Mouse (Mus musculus) MN1 (cell line): ENCODE measurements around the gene Mthfd1l.
"Not testable (repeated sequence)": the region's sequence is repeated elsewhere in the genome, so short reads cannot be mapped to it uniquely, and the experiment has no call there.

ENCODE experiments used
- DNase-seq: peaks from one replicate; pipeline ENCODE4 v3.0.0-alpha.2; 2016; ENCODE audit warnings: low spot score

Gene Mthfd1l

DNA sequence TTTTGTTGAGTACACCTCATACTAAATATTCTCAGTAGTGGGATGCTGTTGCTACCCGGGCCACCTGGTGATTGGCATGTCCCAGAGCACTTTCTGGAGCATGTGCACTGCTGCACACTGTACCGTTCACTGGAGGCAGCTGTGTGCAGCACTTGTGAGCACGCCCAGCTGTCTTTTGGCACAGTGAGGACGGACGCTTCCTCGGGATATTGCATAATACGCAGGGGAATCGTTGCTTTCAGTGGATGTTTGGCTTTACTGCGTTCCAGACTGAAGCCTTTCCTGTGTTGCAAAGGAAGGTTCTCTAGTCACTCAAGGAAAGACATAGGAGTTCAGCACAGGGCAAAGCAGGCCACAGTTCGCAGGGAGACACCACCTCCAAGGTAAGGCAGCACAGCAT, 147.8 kb downstream of the Mthfd1l start:
- no peak for DNase-seq

DNA sequence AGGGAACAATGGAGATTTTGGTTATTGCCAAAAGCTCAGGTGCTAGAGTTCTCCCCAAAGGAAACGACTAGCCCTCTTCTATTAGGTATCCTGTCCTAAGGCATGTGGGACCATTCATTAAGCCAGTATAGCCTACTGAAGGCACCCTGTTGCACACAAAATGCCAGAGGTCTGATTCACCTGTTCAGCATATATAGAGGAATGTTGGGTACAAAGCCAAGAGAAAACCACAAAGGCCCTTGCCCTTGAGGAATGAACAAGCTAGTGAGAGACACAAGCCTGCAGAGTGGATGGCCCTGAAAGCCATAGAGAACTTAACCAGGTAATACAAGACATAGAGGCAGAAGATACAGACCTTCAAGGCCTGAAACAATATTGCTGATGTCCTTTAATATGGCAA, 148.3 kb downstream of the Mthfd1l start:
- no peak for DNase-seq

DNA sequence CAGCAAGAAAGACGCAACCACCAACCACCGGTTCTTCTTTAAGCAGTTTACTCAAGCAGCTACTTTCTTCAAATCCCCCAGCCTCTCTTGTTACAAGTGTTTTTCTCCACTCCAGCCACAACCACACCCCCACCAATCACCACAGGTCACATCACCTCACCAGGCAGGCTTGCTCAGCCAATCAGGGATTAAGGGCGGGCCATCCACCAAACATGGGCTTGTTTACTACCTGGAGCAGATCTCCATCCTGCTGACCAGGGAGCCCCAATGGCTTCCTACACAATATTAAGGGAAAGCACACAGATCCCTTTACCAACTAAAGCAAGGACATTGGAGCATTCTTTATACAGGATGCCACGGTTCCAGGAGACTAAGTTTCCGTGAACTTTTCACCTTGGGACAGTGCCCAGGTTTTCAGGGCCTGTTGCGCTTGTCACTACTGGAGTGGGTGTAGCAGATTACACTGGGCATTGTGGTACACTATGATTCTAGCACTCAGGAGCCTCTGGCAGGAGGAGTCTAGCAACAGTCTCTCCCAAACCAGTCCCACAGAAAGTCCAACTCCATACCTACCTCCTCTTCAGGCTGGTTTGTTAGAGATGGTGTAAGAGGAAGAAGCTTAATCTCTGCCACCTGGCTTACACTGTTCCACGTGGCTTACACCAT, 150.5 kb downstream of the Mthfd1l start:
- DNase-seq = not testable (repeated sequence)

DNA sequence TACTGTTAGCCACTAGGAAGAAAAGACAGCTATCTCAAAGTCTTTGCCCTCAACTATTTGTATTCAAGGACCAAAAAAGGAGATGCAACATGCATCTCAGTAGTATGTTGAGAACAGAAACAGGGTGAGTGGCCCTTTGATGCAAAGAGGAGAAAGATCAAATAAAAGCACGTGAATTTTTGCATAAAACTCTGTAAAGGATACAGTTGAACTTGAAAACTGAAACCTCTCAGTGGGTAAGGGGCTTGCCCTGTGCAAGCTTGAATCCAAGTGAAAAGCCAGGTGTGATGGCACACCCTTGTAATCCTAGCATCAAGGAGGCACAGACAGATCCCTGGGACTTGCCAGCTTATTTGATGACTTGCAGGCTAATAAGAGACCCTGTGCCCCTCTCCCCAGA, 151.2 kb downstream of the Mthfd1l start:
- DNase-seq = no peak

DNA sequence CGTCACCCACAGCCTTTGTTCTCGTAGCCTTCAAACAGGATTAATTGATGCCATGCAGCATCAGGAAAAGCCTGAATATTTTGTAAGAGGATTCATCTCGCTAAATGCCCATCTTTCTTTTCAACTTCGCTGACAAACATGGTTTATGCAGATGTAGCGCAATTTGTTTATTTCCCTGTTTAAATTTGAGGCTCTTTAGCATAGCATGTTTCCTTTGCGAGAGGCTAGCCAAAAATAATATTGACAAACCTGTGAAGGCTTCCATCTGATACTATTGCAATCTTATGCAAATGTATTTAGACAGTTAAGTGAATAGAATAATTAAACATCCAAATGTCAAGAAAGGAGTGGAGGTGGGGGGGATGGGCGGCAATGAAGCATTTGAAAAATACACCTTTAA, 152.3 kb downstream of the Mthfd1l start:
- no peak for DNase-seq

DNA sequence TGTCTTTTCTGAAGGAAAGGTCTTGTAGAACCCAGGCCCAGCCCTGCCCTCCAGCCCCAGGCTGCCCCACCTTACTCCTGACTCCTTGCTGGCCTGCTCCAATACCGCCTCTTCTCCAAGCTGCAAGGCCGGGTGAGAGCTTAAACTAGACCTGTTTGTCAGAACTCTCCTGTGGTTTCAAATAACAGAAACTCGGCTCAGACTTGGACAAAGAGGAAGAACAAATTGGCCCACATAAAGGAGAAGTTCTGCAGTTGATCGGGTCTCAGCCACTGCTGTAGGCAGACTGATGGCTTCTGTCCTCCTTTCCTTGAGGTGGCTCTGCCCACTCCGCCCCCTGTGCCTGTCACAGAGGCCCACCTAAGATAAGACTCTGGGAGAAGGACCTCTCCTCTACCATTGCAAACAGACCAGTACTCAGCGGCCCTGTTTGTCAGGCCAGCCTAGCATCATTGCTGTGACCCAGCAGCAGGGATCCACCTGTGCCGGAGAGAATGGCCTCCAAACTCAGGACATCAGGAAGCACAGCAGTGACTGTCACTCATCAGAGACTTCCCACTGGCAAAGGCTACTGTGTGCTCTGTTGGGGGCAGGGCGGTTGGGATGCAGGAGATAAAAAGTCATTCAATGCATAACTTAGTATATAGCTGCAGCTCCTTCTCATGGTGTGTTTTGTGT, 153.6 kb downstream of the Mthfd1l start:
- DNase-seq = no peak

DNA sequence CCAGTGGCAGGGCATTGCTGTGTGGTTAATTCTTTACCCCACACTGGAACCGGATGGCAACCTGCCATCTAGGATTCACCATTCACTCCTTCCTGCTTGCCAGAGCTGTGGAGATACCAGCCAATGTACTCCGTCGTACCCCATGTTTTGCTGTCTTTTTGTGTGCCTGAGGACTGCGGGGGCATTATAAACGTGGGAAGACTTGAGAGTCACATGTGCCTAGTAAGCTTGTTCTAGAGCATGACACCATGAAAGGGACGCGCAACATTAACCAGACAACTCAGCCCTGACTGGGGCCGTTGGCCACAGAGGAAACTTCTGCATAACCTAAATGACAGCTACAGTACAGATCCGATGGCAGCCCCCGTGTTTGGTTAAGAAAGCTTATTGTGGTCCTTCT, 155.5 kb downstream of the Mthfd1l start:
- DNase-seq = no peak

DNA sequence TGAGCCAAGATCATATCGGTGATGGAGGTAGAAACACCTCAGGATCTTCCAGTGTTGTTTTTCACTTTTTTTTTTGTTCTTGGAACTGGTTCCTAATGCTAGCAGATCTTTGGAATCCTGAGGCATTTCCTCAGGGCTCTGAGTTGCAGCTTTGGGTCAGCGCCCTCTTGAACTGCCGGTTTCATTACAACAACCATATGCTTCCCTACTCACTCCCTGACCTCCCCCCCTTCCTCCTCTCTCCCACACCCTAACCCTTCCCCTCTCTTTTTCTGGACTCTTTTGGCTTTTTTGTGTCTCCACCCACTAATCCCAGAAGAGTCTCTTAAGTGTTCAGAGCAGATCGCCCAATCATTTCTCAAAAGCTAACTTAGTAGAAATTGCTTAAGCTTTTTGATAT, 156.0 kb downstream of the Mthfd1l start:
- no peak for DNase-seq

DNA sequence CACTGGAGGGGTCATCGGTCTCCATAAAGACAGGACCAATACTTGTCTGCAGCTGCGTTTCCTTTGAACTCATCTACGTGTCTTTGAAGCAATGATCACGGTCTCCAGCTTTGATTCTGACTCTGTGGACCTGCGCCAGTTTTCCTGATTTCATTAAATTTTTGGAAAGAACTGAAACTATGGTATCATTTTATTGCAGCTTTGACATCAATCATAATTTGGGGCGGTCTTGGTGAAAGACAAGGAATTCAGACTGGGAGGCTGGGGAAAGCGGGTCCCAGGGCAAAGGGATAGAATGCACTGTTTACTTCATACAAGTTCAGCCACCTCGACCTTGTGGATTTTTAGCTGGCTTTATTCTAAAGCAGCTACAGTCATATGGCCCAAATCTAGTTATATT, 156.5 kb downstream of the Mthfd1l start:
- DNase-seq = no peak

DNA sequence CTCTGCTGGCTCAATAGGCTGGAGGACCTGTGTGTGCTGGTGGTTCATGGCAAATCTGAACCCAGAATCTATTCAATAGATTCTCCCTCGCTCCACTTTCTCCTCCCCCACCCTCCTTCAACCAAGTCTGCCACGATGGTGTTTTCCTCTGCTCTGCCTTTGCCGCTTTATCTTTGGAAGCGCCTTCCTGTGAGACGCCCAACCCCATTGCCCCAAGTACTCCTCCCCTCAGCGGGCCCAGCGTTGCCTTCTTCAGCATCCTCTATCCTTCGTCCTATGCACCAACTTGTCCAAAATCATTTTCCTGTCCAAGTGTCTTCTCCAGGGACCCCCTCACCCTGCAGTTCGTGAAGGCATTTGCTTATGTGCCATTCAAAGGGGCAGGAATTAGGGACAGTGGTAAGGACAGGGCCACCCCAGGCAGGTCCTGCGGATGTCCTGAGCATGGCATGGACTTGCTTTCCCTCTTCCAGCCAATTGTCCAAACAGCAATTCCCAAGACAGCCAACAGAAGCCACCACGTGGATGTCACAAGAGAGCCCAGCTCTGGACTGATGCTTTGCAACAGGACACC, 157.2 kb downstream of the Mthfd1l start:
- no peak for DNase-seq

DNA sequence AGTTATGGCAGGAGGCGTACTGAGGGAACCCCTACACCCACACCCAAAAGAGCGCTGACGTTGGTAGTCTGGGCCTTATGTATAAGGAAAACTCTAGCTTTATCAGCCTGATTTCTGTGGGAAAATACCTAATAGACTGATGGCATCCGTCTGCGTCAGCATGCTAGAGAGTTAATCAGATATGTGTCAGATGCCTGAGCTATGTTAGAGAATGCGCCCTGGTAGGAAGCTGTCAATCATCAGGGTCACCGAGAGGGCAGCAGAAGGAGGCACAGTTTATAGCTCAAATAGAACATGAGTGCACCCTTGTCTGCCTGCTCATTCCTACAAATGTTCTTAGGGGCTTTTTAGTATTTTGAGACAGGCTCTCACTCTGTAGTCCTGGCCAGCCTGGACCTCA, 159.8 kb downstream of the Mthfd1l start:
- no peak for DNase-seq

DNA sequence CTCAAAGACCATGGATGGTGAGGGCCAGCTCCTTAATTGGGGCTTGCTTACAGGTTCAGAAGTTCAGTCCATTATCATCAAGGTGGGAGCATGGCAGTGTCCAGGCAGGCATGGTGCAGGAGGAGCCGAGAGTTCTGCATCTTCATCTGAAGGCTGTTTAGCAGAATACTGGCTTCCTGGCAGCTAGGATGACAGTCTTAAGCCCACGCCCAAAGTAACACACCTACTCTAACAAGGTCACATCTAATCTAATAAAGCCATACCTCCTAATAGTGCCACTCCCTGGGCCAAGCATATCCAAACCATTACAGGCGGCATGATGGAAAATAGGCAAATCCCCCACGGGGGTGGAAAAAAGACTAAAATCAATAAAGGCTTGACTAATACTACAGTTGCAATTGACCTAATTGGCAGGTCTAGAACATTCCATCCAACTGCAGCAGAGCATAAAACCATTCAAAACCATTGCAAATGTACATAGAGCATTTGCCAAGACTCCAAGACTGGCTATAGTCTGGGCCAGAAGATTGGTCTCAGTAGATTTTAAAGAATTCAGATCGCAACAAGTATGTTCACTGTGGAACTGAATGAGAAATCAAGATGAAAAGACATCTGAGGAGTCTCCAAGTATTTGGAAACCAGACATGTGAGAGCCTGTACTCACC, 162.3 kb downstream of the Mthfd1l start:
- DNase-seq = no peak

DNA sequence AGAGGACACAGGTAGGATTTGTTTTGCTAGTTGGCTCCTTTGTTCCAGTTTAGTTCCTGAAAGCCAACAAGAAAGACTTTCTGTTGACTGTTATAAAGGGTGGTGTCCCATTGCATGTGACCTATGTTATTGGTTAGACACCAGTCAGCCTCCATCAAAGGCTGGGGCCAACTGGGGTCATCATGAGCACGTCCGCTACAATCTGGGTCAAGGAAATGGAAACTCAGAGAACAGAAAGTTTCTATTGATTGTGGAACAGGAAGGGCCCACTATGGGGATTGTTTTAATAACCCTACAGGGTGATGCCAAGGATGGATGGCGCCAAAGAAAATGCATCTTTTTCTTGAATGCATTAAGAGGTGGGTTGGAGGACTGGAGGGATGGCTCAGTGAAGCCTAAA, 166.6 kb downstream of the Mthfd1l start:
- no peak for DNase-seq

DNA sequence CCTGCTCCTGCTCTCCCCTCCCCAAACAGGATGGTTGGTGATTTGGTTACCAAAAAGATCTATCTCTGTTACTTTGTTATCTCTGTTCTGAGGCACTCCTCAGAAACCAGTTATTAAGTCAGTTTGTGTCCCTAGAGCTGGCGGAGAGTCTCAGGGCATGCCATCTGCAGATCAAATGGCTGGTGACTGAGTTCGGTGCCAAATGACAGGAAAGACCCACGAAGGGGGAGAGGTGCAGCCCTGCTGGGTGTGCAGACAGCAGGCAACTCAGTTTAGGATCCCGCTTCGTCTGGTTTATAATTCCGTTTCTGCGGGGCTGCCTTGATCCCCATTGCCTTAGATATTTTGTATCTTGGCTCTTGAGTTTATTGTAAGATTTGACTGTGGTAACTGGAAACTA, 168.8 kb downstream of the Mthfd1l start:
- no peak for DNase-seq

DNA sequence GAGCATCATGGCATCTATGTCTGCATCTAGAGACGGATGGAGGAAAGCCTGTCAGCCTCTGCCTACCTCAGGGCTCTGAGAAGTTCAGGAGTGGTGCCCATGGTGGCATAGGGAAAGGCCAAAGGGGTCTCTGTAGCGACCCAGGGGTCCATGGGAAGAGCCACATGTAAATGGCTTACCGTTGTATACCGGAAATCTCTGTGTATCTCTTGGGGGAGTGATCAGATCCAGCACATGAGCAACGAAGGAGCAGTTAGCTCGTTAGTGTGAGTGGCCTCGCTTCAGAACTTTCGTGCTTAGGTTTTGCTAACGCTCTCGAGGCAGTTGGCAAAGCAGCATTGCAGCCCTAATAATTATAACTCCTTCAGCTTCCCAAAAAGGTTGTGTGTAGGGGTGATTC, 169.9 kb downstream of the Mthfd1l start:
- no peak for DNase-seq

DNA sequence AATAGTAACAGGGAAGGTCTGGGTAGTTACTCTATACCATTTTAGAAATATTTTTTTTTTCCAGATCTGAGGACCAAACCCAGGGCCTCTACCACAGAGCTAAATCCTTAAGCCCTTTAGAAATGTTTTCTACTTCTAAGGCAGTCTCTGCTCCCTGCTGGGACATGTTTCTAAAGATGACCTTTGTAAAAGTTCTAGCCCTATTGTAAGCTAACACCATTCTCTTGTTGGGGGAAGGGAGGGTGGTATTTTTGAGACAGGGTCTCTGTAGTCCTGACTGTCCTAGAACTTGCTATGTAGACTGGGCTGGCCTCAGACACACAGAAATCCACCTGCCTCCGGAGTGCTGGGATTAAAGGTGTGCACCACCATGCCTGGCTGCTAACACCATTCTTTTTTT, 170.5 kb downstream of the Mthfd1l start:
- DNase-seq = no peak

DNA sequence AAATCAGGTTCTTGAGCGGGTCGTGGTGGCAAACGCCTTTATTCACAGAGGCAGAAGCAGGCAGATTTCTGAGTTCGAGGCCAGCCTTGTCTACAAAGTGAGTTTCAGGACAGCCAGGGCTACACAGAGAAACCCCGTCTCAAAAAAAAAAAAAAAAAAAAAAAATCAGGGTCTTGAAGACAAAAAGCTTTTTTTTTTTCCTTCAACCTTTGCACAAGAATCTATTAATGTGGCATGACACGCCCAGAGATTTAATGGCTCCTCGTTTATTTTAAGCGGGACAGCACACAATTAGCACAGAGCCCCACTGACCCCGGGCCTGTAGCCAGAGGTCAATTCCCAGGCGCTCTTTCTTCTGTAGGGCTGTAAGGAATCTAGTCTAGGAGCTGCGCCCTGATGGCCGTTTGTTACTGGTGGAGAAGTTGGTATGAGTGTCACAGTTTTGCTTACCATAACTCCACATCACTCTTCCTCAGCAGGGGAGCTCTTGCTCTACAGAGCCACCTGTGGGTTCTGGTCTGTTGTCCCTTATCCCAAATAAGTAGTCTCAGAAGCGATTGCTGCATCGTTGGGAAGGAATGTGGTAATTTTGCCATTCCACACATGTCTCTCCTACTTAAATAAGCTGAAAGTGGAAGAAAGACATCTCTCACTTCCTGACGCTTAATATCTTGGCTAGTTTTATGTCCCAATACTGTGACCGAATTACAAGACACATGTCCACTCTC, 172.3 kb downstream of the Mthfd1l start:
- no peak for DNase-seq

DNA sequence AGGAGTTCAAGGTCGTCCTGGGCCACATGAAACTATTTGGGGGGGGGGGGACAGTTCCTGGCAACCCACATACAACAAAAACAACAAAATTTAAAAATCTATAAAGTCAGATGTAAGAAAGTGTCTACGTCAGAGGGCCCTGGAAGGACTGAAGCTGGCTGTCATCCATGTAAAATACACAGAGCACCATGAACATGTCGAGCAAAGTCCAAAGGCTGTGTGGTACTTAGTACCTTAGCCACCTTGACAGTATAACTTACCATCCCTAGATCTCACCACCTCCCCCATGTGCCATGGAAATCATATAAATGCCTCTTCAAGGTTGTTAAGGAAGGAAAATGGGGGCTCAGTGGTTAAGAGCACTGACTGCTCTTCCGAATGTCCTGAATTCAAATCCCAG, 174.0 kb downstream of the Mthfd1l start:
- DNase-seq = no peak

DNA sequence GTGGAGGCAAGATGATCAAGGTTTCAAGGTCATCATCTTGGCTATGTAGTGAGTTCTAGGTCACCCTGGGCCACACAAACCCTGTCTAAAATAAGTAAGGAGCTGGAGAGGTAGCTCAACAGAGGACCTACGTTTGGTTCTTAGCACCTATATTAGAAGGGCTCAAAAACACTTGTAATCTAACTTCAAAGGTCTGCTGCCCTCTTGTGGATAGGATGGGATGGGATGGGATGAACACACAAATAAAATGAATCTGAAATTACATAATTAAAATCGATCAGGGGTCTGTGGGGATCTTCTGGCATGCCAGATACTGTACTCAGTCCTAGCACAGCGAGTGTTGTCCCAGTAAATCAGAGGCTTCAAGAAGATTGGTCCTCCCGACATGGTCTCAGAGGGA, 178.2 kb downstream of the Mthfd1l start:
- no peak for DNase-seq

DNA sequence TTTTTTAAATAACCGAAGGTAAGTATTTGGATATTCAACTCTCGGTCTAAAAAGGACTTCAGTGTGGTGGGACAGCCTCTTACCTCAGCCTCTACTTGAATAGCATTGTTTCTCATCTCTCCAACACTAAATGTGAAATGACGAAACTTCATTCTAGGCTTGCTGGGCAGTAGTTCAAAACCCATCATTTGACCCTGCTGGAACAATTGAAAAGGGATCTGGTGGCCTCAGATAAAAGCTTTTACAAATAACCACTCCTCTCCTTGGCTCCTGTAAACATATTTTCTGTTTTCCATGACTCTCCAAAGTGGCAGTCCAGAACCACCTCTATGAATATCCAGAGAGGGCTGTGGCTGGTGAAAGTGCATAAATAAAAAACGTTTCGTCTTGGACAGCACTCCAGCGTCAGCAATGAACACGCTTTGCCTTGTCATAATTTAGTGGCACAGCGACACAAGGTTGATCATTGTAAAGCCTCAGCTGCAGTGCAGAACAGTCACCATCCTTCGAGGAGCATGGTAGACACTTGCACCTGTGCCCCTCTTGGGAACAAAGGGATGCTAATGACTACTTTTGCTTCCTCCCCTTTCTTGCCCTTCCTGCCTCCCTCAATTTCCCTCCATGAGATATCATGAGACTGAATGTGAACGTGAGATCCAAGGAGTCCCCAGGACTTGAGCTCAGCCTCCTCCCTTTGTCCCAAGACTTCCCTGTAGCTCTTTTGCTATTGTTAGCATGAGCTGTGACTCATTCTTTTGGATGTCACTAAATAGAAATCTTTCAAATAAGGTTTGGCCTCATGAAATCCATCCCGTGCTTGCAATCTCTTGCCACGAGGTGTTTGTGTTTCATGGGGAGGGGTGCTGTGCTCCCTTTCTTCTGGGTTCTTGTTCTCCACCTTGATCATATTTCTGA, 179.2 kb downstream of the Mthfd1l start:
- DNase-seq = no peak

DNA sequence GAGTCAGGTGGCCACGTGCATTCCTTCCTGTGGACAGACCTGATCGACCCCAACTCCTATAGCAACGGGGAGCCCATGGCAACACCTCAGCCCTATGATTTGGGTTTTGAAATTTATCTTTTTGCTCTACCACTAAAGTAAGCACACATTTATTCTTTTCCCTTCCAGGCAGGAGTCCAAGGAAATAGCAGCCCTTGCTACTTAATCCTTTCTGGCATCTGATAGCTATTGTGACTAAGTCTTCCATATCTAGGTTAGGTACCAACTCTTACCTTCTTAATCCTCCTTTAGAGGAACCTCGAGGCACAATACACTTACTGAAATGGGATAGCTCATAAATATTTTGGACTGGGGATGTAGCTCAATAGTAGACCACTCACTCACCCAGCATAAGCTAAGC, 180.1 kb downstream of the Mthfd1l start:
- DNase-seq = no peak

DNA sequence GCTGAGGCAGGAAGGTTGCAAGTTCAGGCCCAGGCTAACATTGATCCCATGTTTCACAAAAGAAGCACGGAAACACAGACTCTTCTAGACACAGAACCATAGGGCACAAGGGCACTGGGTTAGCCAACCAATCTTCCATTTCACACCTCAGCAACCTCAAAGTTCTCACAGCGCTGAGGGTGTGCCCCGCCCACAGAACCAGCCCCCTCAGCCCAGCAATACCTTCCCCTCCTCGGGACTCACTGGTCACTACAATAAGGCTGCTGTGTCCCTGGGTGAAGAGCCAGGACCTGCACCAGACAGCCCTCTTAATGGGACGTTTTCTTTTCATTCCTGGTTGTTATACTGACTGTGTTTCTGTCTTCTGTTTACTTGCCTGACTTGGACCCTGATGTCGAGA, 181.1 kb downstream of the Mthfd1l start:
- DNase-seq = no peak
